Mouse (Mus musculus): ENCODE measurements around the gene Capn7.
A peak's percentile ranks its signal among the peaks of the same experiment; 100 is the strongest.

Gene Capn7

DNA sequence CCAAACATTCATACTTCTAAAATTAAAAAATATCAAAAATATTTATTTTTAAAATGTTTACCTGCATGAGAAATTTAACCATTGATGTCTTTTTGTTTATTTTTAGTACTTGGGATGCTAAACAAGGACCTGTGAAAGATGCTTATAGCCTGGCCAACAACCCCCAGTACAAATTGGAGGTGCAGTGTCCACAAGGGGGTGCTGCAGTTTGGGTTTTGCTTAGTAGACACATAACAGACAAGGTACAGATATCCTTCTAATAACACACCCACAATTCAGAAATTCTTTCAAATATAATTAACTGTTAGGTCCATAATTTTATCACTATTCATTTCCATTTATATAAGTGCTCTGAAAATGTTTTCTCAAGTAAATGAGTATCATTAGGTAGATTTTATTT is 28.9 kb downstream of the Capn7 start:
- DNase-seq (ENCODE audit: low spot score in 2 of 2): no peak

DNA sequence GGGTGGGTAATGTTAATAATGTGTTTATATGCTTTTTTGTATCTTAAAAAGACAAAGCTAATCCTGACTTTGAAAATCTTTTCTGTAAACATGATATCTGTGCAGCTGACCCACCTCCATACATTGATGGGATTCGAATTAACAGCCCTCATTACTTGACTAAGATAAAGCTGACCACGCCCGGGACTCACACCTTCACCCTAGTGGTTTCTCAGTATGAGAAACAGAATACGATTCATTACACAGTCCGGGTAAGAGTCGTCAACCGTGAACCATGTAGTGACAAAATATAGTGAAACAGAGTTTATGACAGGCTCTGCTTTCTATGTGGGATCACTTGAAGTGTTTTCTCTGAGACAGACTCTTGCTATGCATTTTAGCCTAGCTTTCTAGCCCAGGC is 31.5 kb downstream of the Capn7 start:
- DNase-seq (ENCODE audit: low spot score in 2 of 2): no peak

DNA sequence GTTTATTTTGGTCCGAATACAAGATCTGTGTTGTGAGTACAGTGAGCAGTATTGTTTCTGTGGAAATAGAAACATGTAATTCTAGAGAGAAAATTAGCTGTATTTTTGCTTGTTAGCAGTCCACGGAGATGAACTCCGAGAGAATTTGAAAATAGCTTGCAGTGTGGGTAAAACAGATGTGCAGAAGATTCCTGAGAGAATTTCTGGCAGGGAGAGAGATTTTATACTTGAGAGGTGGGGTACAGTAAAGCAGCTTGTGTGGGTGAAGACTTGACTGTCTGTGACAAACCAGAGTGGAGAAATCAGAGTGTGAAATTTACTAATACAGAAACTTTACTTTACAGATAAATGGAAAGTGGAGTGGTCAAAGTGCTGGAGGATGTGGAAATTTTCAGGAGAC is 32.9 kb downstream of the Capn7 start:
- DNase-seq (ENCODE audit: low spot score in 2 of 2): no peak

DNA sequence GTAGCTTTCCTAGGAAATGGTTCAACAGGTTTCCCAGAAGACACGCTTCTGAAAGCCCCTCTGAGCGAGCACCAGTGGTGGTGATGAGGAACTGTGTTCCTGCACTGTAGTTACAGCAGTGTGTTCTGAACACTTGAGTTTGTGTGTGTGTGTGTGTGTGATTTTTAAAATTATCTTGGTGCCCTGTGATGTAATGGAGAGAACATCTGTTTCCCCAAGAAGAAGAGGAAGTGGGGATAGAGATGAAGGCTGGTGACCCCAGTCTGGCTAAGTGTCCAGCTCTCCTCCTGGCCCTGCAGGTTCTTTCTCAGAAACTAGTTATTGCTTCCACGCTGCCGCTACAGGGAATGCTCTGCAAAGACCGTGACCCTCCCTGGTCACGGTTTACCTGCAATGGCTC is 38.0 kb downstream of the Capn7 start:
- DNase-seq (ENCODE audit: low spot score in 2 of 2): no peak

DNA sequence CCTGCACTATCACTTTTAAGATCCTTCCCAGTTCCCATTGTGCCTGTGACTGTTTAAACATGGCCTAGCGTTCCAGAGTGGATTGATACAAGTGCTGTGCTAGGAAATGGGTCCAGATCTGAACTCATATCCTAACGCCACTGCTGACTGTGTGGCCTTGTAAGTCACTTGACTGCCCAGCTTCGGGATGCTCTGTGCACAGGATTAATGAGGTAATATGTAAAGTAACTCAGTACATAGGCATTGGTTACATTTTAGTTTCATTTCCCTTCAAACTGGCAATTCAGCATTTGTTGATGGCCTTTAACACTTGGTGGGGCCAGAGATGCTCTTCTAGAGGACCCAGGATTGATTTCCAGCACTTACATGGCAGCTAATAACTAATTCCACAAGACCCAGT is 39.9 kb downstream of the Capn7 start:
- DNase-seq (ENCODE audit: low spot score in 2 of 2): no peak

DNA sequence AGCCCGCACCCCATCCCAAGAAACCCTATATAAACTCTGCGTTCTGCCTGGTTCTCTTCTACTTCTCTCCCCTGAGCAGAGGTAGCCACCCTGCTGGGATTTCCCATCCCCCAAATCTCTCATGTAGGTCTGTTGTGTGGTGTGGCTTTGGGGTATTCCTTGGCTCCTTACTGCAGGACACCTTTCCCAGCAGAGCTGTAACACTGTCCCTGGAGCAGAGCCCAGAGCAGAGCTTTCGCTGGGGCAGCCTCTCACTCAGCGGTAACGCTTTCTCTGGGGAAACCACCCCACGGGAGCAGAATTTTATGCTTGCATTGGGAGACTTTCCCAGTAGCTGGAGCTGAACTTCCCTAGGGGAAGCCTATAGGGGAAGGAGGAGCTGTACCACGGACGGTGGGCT is 45.8 kb downstream of the Capn7 start:
- no peak for DNase-seq (ENCODE audit: low spot score in 2 of 2)

DNA sequence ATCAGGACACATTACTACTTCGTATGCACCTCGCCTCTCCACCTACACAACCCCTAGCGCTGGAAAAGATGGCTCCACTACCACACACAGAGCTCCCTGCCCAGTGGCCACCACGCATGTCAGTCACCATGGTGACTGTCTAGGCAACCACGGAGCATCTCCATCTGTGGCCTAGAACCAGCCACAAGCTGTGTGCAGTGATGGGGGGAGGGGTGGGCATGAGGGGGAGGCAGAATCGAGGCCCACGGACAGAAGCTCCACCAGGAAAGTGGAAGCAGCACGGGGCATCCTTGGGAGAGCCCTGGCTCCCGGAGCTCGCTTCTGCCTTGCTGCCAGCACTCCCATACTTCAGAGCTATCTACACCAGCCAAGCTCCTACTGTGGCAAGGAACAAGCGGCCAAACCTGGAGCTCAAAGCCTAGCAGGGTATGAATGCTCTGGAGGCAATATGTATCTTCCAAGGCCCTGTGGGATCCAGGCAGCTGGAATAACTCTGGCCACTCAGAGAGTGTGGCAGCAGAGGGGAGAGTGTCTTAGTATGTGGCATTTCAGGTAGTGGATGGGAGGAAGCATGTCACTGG is 47.1 kb downstream of the Capn7 start:
- no peak for DNase-seq (ENCODE audit: low spot score in 2 of 2)

DNA sequence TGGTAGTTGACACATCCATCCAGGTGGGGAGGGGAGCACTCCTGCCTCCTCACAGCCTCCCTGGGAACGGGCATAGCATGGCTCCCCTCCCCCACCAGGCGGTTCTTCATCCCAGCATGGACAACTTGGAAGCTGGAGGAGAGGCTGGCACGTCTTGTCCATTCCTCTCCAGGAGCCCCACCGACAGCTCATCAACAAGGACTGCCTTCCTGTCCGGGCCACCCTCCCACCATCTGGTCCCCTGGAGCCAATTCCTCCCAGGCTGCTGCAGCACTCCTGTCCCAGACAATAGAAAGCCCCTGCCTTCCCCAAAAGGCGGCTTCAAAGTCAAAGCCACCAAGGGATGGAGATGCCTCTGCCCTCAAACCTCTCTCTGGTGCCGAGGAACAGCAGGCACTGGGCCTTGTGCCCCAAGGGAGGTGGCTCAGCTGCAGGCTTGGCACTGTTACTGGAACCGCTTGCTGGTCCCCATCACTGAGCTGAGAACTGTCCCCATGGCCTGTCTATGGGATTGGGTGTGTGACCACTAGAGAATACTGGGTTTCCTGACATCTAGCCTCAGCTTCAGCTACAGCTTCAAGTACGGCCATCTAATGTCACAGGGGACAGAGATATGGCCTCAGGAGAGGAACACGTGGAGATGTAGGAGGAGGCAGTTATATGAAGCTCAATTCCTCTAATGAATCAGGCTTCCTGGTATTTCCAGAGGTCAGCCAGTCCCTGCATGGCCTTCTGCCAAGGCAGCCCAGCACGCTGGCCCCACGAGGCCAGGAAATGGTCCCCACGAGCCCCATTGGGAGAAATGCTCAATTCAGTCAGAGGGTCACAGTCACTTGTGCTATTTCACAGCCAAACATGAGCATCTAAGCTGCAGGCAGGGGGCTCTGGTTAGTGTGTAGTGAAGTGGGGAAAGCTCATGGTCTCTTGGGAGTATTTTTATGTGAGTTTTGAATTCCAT is 48.2 kb downstream of the Capn7 start:
- no peak for DNase-seq (ENCODE audit: low spot score in 2 of 2)

DNA sequence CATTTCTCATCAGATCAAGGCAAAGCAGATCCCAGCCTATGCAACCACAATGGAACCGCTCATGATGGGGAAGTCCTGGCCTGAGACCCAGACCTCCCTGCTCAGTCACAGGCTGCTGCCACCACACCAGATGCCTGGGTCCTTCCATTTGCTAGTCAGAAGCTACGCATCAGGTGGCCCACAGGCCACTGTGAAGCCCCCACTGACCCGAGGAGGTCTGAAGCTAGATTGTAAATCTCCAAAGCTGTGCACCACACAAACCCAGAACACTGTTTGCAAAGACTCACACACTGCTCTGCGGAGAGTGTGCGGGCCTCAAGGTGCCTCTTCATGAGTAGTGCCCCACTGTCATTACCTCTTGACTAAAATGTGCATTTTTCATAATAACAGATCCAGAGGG is 49.0 kb downstream of the Capn7 start:
- DNase-seq (ENCODE audit: low spot score in 2 of 2): no peak

DNA sequence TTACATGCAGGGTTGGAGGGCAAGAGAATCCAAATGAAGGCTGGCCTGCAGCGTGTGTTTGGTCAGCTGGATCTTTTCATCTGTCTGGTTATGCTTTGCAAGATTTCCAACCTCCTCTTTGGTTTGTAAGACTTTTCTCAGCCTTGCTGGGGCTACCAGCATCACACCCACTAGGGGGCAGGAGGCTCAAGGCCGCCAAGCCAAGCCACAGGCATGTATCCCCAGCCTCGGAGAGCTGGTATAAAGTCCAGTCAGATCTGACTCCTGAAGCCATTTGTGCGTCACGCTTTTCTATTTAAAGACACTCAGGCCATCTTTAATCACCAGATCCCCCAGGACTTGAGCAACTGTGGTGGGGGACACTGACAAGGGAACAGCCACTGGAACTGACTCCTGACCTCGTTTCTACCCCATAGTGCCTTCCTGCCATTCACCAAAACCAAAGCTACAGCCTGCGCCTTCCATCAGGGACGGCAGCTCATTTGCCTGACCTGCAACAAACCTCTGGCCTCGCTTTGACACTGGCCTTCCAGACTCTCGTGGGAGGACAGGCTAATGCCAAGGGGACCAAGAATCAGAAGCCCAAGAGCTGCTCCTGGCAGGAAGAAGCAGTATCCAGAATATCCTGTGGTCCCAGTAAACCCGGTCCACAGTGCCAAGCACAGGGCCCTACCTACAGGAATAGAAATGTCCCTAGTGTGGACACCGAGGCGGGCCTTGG is 49.7 kb downstream of the Capn7 start:
- peak; percentile 59 to 80 for DNase-seq (ENCODE audit: low spot score in 2 of 2)

DNA sequence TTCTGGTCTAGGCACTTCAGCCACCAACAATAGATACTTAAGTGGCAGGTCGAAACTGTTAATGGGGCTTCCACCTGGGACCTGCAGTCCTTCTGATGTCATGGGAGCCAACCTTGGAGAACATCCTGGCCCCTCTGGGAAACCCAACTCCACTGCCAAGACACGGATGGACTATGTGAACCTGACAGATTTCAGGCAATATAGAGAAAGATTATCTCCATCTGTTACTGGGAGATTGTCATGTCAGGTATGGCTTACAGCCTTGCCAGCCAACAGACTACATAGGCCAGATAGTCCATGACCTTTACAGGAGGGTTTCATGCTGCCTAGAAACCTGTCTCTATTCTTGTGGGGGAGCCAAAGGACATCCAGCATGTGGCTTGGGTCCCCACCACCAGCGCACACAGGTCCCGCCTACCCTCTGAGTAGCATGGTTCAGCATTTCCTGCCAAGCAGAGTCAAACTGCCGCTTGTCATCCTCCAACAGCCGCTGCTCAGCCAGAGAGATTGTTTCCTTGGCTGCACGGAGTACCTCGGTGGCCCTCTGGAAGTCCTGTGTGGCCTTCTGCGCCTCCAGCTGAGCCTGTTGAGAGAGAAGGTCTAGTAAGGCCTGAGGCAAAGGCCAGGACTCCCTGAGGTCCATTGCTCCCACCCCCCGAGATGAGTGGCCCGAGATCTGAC is 51.0 kb downstream of the Capn7 start:
- DNase-seq (ENCODE audit: low spot score in 2 of 2): no peak

DNA sequence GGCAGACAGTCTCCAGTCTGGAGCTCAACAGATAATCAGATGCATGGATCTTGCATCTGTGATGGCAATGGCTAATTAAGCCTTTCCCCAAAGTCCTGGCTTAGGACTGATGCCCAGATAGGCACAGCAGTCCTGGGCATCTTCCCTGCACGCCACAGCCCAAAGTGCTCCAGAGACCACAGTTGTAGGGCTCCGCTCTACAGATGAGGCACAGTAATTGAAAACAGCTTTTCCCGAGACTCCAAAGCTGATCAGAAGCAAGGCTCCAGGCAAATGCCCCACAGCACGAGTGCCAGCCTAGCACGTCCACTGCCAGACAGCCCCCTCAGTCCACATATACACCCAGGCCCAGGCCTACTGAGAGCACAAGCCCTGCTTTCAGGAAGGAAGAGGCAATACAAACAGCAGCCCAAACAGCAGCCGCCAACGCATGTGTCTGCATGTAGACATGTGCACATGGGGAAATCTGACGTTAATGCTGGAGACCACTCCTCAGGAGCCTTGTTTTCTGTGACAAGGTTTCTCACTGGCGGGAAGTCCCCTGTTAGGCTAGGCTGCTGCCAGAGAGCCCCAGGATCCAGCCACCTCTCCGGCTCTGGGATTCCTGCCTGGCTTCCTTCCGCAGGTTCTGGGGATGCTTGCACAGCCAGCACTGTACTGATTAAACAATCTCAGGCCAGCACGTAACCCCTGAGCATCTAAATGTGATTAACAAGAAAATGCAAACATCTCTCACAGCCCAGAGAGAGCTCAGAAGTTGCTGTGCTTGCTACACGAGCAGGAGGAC is 51.8 kb downstream of the Capn7 start:
- DNase-seq (ENCODE audit: low spot score in 2 of 2): no peak

DNA sequence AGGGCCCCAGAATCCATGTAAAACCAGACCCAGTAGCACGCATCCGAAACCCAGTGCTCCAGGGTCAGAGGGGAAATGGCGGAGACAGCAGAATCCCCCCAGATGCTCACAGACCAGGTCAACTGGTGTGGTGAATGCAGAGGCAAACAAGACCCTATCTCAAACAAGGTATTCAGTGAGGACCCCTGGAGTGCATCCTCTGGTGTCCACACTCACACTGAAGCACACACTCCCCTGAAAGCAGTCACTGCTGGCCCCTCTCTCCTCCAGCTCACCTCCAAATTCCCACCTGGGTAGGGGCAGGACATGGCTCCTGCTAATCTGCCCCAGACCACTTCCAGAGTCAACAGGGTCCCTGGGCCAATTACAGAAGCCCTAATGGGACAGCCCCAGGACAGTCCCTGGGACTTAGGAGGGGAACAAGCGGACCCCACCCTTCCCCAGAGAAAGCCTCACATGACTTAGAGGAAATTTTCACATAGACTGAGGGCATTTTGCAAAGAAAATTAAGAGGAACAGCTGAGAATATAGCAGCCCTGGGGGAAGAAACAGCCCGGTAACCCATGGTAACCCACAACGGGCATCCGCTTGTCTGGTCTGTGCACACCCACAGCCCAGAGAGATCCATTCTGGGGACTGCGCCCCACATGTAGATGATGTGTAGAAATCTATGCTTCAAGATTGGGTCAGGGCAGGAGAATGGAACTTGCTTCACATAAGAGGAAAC is 53.1 kb downstream of the Capn7 start:
- no peak for DNase-seq (ENCODE audit: low spot score in 2 of 2)

DNA sequence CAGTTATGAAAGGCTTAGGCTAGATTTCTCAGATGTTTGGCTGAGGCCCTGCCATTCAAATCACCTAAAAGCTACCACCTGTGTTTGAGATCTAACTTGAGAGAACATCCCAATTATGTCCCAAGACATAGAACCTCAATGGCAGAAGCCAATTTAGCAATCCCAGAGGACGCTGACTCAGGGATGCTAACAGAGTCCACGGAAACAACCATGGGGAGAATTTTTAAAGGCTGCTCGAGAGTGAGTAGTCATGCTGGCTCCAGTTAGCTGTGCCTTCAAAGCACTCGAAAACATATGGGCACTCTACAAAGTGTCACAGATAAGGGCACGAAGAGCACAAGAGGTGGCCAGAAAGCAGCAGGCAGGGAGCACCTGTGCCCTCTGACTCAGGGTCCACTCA is 55.9 kb downstream of the Capn7 start:
- no peak for DNase-seq (ENCODE audit: low spot score in 2 of 2)

DNA sequence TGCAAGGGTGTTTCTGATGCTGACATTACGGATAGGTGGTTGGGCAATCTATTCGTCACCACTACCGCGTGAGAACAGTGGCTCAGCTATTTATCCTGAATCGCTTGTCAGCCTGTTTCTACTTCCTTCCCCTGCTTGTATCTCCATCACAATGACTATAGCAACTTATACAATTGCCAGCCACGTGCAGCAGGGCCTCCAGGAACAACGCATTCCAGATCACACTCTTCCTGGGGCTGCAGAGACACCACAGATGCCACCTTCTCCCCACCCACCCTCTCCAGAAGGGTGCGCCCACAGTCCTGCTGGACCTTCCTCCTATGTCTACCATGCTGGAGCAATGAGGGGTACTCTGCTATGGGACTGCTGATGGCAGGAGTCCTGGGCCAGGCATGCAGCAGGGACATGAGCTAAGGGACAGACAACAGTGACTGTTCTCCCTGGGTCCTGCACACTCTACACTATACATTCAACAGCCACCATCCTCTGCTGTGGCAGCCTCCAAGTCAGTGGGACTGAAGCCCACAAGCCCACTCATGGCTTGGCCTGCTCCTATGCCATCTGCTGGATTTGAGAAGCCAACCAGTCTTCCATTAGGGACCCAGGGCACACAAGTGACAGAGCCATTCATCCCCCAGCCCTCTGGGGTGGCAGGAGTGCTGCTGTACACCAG is 56.6 kb downstream of the Capn7 start:
- no peak for DNase-seq (ENCODE audit: low spot score in 2 of 2)

DNA sequence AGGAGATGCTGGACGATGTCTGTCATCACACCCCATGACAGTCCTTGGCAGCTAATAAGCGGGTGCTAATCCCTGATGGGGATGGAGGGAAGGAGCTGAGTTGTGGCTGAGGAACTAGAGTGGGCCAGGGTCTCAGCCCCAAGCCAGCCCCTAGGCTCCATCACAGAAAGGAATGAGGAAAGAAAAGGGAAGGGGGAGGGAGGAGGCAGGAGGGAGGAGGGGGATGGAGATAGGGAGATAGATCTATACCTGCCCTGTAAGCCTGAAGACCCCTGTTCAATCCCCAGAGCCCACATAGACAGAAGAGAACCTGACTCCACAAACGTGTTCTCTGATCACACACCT is 57.1 kb downstream of the Capn7 start:
- DNase-seq (ENCODE audit: low spot score in 2 of 2): no peak

DNA sequence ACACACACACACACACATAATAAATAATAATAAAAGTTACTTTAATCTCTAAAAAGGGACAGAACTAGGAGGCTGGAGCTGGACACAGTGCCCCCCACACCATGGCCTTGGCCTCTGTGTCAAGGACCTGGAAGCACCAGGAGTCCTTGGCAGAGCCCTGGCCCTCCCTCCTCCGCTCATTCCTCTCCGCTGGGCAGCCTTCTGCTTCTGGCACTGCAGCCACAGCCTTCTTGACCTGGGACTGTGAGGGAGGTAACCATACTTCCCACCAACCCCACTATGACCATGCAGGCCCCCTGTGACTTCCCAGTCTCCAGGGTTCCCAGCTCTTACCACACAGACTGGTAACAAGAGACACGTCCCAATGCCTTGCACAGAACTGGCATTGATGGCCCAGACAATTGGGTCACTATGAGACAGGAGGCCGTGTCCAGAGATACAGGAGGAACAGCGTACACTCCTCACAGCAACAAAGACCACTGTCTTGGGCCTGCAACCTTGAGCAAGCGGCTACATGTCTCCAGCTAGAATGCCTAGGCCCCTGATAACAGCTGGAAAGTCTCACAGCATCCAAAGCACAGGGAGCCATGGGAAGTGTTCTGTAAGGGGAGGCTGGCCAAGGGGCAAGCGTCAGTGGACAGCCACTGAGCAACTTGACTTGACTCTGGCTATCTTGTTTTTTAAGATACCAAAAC is 57.6 kb downstream of the Capn7 start:
- DNase-seq (ENCODE audit: low spot score in 2 of 2): no peak

DNA sequence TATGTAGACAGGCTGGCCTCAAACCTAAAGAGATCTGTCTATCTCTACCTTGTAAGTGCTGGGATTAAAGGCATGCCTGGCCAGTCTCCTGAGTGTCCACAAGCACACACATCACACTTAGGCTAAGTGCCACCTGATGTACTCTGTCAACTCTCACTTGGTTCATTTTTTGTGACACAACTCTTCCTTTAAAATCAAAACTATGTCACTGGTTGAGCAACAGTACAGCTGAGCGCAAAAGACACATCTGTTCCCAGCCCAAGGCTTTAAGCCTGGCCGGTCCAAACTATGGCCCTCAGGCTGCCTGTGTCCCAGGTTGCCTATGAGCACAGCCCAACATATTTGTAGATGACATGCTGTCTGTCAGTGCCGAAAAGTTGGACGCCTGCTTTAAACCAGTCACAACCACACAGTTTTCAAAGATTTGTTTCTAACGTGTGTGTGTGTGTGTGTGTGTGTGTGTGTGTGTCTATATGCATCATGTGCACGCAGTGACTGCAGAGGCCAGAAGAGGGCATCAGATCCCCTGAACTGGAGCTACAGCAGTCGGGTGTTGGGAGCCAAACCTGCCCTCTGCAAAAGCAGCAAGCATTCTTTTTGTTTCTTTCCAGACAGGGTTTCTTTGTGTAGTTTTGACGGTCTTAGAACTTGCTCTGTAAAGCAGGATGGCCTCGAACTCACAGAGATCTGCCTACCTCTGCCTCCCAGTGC is 58.5 kb downstream of the Capn7 start:
- no peak for DNase-seq (ENCODE audit: low spot score in 2 of 2)

DNA sequence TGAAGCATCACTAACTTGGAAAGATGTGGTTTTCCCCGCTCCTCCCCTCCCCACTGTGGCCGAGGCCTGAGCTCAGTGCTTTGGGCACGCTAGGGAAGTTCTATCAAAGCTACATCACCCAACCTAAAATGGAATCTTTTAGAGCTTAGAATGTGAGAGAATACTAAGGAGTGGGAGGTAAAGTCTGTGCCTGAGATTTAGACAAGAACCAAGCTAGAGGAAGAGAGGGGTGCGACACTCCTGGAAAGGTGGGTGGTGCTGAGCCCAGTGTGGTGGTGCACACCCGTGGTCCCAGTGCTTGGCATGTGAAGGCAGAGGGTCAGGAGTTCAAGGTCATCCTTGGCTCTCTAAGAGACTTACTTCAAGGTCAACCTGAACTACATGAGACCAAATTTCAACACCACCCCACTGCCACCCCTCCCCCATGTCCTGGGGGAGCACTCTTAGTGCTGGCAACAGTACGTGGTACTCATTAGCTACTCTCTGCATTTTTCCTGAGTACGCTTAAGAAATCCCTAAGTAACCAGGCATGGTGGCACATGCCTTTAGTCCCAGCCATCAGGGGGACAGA is 59.3 kb downstream of the Capn7 start:
- DNase-seq (ENCODE audit: low spot score in 2 of 2): no peak
